Mouse (Mus musculus) v-Abl transformed pro-B cells (cell line): ENCODE measurements around the gene Efnb2.

Source experiments
- in situ Hi-C, 2 experiments: fragments of 400-800 bp; cut with MboI; formaldehyde crosslinking; loops; one replicate each; pipeline ENCODE4 v1.15.1; 2025; ENCODE audit not compliant: unreplicated experiment in 2 of 2

The Efnb2 gene

GRCm38 (mm10) chr8:8619221-8620194 is 41.5 kb downstream of the Efnb2 start:
- in situ Hi-C loops = no loop called here

DNA sequence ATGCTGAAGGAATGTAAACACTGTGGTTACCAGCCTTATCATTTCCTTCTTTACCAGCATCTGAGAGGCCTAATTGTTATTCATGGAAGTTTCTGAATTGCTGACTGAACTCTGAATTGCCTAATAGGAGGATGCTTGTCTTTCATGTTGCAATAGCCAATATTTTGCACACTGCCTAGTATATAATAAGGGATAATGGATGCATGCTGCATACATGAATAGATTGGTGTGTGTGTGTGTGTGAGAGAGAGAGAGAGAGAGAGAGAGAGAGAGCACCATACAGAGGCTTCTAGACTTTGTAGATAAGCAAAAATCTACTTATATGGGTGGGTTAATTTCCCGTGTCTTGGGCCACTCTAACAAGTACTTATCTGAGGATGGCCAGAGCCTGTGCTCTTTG is 47.2 kb downstream of the Efnb2 start:
- in situ Hi-C loops = no loop called here

DNA sequence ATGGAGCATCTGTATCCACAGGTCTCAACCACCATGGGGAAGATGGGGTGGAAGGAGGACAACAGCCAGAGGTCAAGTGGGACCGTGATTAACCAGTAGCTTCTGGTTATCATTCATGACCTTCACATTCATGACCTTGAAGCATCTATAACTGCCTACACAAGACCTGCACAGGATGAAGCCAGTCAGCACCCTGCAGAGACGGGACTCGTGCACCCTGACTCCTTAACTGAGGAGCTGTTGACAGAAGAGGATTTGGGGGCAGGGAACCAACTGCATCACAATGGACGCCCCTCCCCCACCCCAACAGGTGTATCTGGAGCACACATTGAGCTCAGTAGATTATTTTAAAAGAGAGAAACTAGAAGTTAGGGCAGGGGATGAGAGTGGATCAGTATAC is 49.1 kb downstream of the Efnb2 start:
- in situ Hi-C loops = no loop called here

DNA sequence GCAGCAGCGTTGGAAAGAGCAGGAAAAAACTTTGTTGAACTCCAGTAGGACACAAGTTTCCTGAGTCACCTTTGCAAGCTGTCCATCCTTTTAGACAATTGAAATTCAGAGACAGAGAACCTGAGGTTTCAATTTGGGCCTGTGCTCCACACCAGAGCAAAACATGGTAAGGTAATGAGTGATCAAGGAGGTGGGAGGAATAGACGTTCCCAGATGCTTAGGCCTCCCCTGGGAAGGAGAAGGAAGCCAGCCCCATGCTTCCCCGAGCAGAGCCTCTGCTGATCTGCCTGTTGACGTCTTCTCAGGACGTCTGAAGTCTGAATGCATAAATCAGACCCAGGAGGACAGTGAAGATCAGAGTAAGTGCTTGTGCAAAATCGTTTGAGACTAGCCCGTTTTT is 51.3 kb downstream of the Efnb2 start:
- in situ Hi-C loops = no loop called here

DNA sequence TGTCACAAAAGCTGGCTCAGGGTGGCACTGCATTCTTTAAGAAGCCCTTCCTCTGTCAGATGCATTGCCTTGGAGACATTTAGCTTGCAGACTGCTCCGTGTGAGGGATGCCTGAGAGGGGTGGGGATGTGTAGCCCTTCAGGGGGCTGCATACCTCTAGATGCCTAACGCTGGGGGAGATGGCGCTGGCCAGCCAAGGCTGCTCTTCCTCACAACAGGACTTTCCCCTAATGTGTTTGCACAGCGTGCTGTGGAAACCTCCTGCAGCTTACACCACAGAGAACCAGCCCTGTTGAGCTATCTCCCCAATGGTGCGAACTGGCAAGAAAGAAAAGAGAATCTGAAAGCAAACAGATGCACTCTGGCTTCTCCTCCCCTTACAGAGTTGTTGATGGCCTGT is 51.9 kb downstream of the Efnb2 start:
- in situ Hi-C loops = no loop called here

DNA sequence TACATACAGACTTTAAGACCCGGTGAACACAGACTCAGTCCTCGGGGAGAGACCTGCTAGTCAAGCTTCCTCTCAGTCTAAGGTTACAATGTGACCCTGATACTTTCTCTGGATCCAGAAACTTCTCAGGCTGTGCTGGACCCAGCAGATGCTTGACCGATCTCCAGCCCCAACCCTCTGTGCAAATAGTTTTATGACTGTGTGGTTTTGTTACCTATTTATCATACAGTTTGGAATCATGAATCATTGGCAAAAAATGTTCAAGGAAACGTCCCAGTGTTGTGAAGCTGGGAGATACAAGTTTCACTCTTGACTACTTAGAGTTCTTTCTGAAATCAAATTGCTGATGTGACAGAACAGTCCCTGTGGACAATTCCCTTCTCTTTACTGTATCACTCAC is 55.4 kb downstream of the Efnb2 start:
- in situ Hi-C loops = no loop called here

- in situ Hi-C loops = no loop called here
These were observed 57.2 kb downstream of the Efnb2 start for GRCm38 (mm10) chr8:8603875-8604274.

DNA sequence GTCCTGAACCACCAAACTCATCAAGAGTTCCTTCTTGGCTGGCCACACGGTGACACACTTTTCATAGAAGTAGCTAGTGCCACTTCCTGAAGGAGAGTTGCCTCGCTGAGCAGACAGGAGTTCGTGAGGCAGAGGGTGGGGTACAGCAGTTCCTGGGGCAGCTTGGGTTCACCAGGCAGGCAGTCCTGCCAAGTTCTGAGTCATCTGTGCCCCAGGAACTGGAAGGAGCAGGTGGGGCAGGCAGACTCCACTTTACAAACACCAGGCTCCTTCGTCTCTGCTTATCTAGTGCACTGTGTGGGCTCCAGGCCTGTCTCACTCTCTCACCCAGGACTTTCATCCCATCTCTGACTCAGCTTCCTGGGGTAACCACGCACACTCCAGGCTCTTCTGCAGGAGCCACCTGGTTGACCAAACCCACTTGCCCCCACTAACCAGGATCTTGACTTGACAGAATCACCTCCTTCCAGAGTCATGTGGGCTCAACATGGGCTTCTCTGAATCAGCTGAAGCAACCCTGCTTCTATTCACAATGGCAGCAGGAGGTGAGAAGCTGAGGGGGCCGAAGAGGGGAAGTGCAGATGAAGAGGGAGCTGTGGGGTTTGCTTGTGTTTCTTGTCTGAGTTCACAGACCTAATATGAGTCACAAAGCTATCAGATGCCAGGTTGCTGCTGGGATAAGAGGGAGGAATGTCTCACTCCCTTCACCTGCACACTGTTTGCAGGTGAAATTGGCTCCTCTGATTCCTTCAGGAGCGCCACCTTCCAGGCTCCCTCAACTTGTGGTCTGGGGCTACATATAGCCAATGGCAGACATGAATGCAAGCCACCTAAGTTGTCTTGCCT is 58.2 kb downstream of the Efnb2 start:
- in situ Hi-C loops = no loop called here

DNA sequence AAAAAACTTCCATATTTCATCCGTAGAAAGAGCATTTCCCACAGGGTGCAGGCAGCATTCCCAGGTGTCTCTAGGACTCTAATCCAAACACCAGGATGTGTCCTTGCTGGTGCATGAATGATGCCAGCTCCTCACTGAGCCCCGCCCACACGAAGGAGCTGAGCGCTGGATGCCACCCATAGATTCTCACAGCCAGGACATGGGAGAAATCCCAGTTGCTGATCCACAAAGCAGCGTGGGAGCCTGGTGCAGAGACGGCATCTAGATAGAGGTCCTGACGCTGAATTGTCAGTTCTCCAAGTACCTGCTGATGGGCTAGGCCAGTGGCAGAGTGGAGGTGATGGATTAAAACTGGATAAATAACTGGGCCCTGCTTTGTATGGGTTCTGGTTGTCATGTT is 61.1 kb downstream of the Efnb2 start:
- in situ Hi-C loops = no loop called here

- in situ Hi-C loops = no loop called here
These were observed 63.6 kb downstream of the Efnb2 start for GRCm38 (mm10) chr8:8597434-8597833.

GRCm38 (mm10) chr8:8595831-8596611 is 65.0 kb downstream of the Efnb2 start:
- in situ Hi-C loops = no loop called here

DNA sequence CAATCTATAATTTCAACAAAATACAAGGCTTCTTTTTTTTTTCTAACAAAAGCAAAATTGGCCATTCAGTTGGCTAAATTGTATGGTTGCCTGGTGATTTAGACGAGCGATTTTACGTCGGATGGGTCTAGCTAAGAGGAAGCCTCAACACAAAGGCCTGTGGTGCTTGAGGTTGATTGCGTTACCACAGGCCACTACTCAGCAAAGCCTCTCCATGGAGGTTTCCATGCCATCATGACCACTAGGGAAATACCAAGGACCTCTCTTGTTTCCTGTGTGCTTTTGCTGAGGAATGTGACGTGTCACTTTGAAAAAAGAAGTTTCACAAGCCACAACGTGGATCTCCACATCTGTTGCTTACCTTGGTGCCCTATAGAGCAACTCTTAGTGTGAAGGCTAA is 67.2 kb downstream of the Efnb2 start:
- in situ Hi-C loops = no loop called here

GRCm38 (mm10) chr8:8593371-8593770 is 67.7 kb downstream of the Efnb2 start:
- in situ Hi-C loops = no loop called here

- in situ Hi-C loops = no loop called here
These were observed 68.7 kb downstream of the Efnb2 start for GRCm38 (mm10) chr8:8592331-8592730.

GRCm38 (mm10) chr8:8583981-8584377 is 77.1 kb downstream of the Efnb2 start:
- in situ Hi-C loops = no loop called here

- in situ Hi-C loops = no loop called here
These were observed 77.6 kb downstream of the Efnb2 start for GRCm38 (mm10) chr8:8583290-8583980.

DNA sequence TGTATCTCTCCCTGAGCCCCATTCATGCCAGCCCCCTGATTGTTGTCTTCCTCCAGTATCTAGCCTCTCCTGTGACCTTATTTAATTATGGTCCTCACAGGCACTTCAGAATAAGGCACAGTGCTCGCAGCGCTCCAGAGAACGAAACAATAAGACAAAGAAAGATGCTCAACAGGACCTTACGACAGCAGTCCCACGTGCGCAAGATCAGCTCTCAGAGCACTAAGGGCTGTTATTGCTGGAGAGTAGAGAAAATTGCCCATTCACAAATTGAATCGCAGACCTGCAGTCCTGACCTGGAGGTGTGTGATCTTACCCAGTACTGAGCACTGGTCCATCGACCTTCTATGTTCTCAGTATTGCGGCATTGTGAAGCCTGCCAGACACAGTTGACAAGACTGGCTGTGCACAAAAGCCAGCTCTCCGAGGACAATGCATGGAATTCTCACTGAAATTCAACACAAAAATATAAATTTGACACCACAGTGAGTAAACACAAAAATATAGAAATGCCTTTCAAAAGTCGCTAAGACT is 83.2 kb downstream of the Efnb2 start:
- in situ Hi-C loops = no loop called here

DNA sequence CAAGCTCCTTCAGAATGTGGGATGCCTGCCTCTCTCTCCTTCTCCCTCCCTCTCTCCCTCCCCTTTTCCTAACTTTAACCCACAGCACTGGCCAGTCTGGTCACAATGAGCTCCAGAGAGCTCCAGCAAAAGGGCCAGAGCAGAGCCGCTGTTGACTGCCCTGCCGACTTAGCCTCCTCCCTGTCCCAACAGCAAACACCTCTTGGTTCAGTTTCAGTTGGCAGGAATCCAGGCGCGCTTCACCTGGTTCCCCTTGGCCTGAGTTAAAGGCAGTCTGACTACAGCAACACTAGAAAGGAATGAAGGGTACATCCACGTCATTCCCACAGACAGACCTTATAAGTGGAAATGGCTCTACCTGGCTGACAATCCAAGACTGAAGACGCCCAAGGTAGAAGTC is 84.2 kb downstream of the Efnb2 start:
- in situ Hi-C loops = no loop called here

- in situ Hi-C loops = no loop called here
These were observed 84.8 kb downstream of the Efnb2 start for GRCm38 (mm10) chr8:8576286-8576685.
